Mouse (Mus musculus) spleen, postnatal 14 days (tissue): ENCODE data around the gene Stat2.

ENCODE experiments used
- DNase-seq, 2 experiments: peaks; one replicate each; pipeline ENCODE4 v3.0.0; 2021 to 2022; ENCODE audit warnings: low spot score in 2 of 2

Gene Stat2

GRCm38 (mm10) chr10:128338948-128339347, 68.6 kb downstream of the Stat2 start:
- DNase-seq: no peak

GRCm38 (mm10) chr10:128340257-128340656, 69.9 kb downstream of the Stat2 start:
- no peak for DNase-seq
